Mouse (Mus musculus): ENCODE measurements around the gene Fer.

Gene Fer

GRCm38 (mm10) chr17:64084751-64085150 lies 221.9 kb downstream of the Fer start:
- no peak for DNase-seq (ENCODE audit: extremely low spot score, low read depth, low spot score)

GRCm38 (mm10) chr17:64085493-64085892 lies 222.6 kb downstream of the Fer start:
- no peak for DNase-seq (ENCODE audit: extremely low spot score, low read depth, low spot score)

- no peak for DNase-seq (ENCODE audit: extremely low spot score, low read depth, low spot score)
Measured at GRCm38 (mm10) chr17:64086875-64087608, 224.2 kb downstream of the Fer start.

GRCm38 (mm10) chr17:64087871-64088270 lies 225.0 kb downstream of the Fer start:
- no peak for DNase-seq (ENCODE audit: extremely low spot score, low read depth, low spot score)

- DNase-seq (ENCODE audit: extremely low spot score, low read depth, low spot score), result no peak
Measured at GRCm38 (mm10) chr17:64093716-64094115, 230.9 kb downstream of the Fer start.

GRCm38 (mm10) chr17:64096811-64097210 lies 233.9 kb downstream of the Fer start:
- DNase-seq (ENCODE audit: extremely low spot score, low read depth, low spot score), result no peak

GRCm38 (mm10) chr17:64097788-64098359 lies 235.0 kb downstream of the Fer start:
- no peak for DNase-seq (ENCODE audit: extremely low spot score, low read depth, low spot score)

GRCm38 (mm10) chr17:64099395-64100171 lies 236.7 kb downstream of the Fer start:
- DNase-seq (ENCODE audit: extremely low spot score, low read depth, low spot score), result no peak

- DNase-seq (ENCODE audit: extremely low spot score, low read depth, low spot score), result no peak
Measured at GRCm38 (mm10) chr17:64100172-64100510, 237.3 kb downstream of the Fer start.

- no peak for DNase-seq (ENCODE audit: extremely low spot score, low read depth, low spot score)
Measured at GRCm38 (mm10) chr17:64108773-64109172, 245.9 kb downstream of the Fer start.

GRCm38 (mm10) chr17:64109871-64110270 lies 247.0 kb downstream of the Fer start:
- no peak for DNase-seq (ENCODE audit: extremely low spot score, low read depth, low spot score)

- no peak for DNase-seq (ENCODE audit: extremely low spot score, low read depth, low spot score)
Measured at GRCm38 (mm10) chr17:64113625-64114024, 250.8 kb downstream of the Fer start.

GRCm38 (mm10) chr17:64116762-64117161 lies 253.9 kb downstream of the Fer start:
- no peak for DNase-seq (ENCODE audit: extremely low spot score, low read depth, low spot score)

GRCm38 (mm10) chr17:64119697-64120288 lies 256.9 kb downstream of the Fer start:
- DNase-seq (ENCODE audit: extremely low spot score, low read depth, low spot score), result no peak

- no peak for DNase-seq (ENCODE audit: extremely low spot score, low read depth, low spot score)
Measured at GRCm38 (mm10) chr17:64122556-64122955, 259.7 kb downstream of the Fer start.

- no peak for DNase-seq (ENCODE audit: extremely low spot score, low read depth, low spot score)
Measured at GRCm38 (mm10) chr17:64123732-64124131, 260.9 kb downstream of the Fer start.

GRCm38 (mm10) chr17:64126904-64127303 lies 264.0 kb downstream of the Fer start:
- DNase-seq (ENCODE audit: extremely low spot score, low read depth, low spot score), result no peak

GRCm38 (mm10) chr17:64129750-64130149 lies 266.9 kb downstream of the Fer start:
- no peak for DNase-seq (ENCODE audit: extremely low spot score, low read depth, low spot score)

GRCm38 (mm10) chr17:64130356-64130755 lies 267.5 kb downstream of the Fer start:
- no peak for DNase-seq (ENCODE audit: extremely low spot score, low read depth, low spot score)

- DNase-seq (ENCODE audit: extremely low spot score, low read depth, low spot score), result no peak
Measured at GRCm38 (mm10) chr17:64132183-64132582, 269.3 kb downstream of the Fer start.

GRCm38 (mm10) chr17:64135941-64136650 lies 273.2 kb downstream of the Fer start:
- DNase-seq (ENCODE audit: extremely low spot score, low read depth, low spot score), result no peak

Data from hindlimb bud, embryonic 11.5 days (tissue).